Mouse (Mus musculus) right cerebral cortex, postnatal 36 days (tissue): ENCODE measurements at regions not wholly inside any gene's neighbourhood (a gene's known extent, or its start where the extent isn't known, plus 50 kb on each side); places are given as distances from the start of the nearest gene placed in this dataset.
A peak's percentile ranks its signal among the peaks of the same experiment; 100 is the strongest.

ENCODE experiments used
- DNase-seq, 2 experiments: peaks; one replicate each; pipeline ENCODE4 v3.0.0; 2022; ENCODE audit warnings: low spot score in 2 of 2, mixed read lengths in 1 of 2

DNA sequence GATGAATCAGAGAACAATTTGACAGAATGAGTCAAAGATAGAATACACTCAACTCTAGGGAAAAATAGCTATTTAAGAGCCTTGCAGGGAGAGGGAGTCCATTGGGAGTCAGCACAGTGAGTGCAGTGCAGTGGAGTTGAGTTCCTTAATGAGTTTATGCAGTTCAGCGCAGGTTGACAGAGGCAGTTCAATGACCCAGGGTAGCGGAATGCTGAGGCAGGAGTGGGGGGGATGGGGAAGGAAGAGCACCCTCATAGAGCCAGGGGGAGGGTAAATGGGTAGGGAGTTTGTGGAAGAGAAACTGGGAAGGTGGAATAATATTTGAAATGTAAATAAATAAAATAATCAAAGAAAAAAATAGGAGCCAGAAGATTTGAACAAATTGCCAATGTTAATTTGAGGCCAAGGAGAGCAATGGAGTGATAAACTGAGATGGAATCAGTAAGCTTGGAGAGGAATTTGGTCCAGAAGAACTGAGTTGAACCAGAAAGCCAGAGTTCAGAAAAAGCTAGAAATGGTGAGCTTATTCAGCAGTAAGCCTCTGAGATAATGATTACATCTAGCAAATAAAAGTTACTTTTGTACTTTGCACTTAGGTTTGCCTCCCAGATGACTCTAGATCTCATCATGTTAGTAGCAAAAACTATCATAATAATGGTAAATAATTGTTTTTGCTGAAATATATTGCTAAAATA, 209.6 kb upstream of the Nrg3 start:
- DNase-seq: no peak

DNA sequence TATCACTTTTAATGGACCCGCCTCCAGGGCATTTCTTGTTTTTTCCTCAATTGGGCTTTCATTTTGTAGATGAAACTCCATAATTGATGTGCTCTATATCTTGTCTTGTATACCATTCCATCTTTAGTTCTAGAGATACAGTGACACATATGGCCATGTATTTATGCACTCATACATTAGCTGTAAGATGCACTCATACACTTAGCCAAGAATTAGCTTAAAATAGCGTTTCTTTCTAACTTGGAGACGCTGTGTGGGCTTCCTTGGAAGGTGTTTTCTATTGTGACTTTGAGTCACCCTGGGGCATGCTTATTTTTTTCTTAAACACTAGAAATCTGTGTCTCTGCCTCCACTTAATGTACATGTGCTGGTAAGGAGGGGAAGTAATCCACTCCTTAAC, 205.3 kb upstream of the Nrg3 start:
- peak in 1 of 2 experiments; percentile 4 for DNase-seq

DNA sequence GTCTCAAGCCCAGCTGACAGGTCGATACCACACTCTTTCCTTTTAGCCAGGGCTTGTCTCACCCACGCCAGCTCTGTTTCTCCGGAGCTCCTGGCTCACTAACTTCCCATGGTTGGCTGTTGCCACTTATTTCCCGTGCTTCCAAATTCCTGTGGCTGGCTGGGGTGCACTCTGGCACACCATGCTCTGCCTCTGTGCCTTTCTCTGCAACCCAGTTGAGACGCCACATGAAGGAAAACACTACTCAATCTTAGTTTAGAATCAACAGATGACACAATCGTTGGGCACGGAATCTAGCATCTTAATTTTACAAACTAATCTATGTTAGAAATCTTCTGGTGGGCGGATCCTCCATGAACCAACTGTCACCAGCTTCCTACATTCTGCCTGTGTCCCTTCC, 204.7 kb upstream of the Nrg3 start:
- DNase-seq: peak; percentile 19 to 34

DNA sequence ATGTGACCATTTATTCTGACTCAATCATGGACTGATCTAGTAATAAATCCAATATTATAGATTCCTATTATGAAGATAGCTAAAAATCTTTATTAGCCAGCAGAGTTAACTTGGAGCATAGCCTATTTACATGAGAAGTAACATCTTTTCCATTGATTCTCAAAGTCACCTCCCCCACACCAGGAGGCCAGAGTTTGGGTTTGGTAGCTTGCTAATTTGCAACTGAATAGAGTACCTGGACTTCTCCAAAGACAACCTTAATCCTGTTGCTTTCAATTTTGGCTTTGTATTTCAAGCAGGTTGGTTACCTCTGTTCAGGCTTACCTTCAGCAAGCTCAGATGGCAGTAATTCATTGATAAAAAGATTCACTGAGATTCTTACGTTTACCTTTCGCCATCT, 165.9 kb upstream of the Nrg3 start:
- no peak for DNase-seq
